Mouse (Mus musculus) thymus, adult 2 months (tissue): Measurements from ENCODE around the gene Dhx35.

Experiments
- CTCF ChIP-seq: fragments of 200-500 bp; IDR thresholded peaks from 2 replicates; pipeline ENCODE4 v1.5.1; 2012; ENCODE audit warnings: mild to moderate bottlenecking, control low read depth, low read length, moderate library complexity, borderline replicate concordance; ENCODE audit not compliant: control insufficient read depth, poor library complexity, insufficient read depth; ENCODE audit errors: extremely low read depth
- POLR2A ChIP-seq: fragments of 200-500 bp; IDR thresholded peaks from 2 replicates; pipeline ENCODE4 v1.6.1; 2012; ENCODE audit warnings: mild to moderate bottlenecking, low read length, control low read depth, moderate library complexity; ENCODE audit not compliant: control insufficient read depth, poor library complexity, insufficient read depth; ENCODE audit errors: extremely low read depth

DNA sequence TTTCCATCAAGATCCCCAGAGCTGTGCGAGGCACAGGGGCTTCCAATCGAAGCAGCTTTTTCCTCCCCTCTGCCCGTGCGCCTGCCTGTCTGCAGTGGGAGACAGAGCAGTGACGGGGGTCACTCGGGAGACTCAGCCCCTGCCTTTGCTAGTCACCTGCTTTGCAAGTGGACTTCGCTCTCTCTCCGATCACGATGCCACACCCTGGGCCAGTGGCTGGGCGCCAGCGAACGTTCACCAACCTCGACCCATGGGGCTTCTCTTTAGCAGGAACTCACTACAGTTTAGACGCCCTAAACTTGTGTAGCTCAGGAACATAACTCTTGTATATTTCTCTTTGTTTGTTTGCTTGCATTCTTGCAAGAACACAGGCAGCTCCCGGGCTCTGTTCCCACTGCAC lies 63.0 kb downstream of the Dhx35 start:
- TF ChIP-seq CTCF (no peak), POLR2A (no peak)
